Mouse (Mus musculus) frontal cortex, postnatal 25 days (tissue): Measurements from ENCODE around the gene Insr.
"Not testable (repeated sequence)": the region's sequence is repeated elsewhere in the genome, so short reads cannot be mapped to it uniquely, and the experiment has no call there.

Source experiments
- DNase-seq, 2 experiments: peaks; one replicate each; pipeline ENCODE4 v3.0.0; 2022; ENCODE audit warnings: low spot score in 2 of 2

Insr gene

DNA sequence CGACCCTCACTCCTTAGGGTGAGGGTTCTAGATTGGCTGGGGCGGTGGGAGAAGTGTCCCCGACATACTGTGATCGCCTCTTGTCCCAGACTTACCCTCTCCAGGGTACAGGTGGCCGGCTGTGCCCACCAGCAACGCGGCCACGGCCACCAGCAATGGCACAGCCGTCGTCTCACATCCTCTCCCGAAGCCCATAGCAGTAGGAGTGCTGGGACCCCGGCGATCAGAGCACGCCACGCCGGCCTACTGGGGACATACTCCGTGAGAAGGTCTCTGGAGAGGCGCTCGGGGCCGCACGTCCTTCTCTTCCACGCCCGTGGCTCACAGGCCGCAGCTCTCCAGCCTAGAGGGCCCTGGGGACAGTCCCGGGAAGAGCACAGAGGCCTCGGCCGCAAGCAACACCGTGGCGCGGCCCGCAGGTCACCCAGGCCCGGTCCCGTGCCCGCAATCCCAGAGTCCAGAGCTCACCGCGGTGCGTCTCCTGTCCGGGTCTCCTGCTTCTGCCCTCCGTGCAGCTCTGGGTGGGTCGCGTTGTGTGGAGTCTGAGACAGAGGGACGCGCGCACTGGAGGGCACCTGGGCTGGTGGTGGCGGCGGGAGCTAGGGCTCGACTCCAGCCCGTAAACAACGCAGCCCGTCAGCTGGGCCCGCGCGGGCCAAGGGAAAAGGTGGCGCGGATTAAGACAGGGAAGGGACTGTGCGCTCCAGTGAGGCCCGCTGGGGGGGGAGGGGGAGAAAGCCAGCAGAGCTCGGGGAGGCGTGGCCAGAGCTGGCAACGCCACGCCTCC is at the start of gene Insr:
Gene Insr (minus strand): TSS at position 684 of the 787 bp plus-strand sequence.
- DNase-seq: peak; percentile 91

DNA sequence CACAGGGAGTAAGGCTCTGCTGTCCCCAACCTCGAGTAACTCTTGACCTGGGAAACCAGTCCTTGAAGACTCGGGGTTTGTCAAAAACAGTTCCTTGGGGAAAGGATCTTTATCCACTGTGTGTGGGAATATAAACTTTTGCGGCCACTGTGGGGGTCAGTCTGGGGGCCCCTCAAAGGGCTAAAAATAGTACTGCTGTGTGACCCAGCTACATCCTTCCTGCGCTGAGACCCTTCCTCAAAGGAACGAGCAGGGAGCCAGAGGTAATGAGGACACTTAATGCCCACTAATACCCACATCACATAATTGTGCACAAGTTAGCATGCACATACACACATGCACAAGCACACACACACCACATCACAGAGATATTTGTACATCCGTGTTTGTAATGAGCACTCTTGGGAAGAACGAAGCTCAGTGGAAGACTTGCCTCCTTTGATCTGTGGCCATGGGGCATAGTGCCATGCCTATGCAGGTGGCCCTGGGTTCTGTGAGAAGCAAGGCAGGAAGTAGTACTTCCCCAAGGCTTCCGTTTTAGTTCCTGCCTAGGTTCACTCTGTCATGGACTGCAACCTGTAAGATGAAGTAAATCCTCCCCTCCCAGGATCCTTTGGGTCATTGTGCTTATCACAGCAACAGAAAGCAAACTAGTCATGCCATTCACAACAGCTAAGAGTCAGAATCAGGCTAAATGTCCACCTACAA is 48.3 kb upstream of the Insr start:
- no peak for DNase-seq

DNA sequence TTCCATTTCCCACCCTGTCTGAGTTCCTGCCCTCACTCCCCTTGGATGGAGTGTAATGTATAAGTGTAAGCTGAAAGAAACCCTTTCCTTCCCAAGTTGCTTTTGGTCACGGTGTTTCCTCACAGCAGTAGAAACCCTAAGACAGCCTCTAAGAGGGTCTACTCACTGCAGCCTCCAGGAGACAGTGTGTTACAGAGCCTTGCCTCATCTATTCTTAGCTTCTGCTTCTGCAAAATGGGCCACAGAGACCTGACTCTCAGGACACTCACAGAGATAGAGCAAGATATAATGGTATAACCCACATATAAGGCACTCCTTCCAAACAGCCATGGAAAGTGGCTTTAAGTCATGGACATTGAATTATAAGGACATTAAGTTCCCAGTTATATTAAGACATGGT is 47.6 kb upstream of the Insr start:
- DNase-seq: no peak

DNA sequence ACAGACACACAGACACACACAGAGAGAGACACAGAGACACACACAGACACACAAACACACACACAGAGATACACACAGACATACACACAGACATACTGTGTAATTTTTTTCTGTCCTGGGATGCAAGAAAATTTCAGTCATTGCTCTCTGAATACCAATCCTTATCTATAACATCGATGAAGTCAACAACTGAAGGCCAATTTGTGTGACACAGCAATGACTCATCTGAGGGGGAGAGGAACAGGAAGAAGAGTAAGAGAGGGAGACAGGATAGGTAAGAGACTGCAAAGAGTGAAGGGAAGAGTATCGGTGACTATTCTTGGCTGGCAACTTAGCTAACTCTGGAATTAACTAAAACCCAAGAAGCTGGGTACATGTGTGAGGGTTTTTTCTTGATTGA is 44.8 kb upstream of the Insr start:
- DNase-seq: no peak

DNA sequence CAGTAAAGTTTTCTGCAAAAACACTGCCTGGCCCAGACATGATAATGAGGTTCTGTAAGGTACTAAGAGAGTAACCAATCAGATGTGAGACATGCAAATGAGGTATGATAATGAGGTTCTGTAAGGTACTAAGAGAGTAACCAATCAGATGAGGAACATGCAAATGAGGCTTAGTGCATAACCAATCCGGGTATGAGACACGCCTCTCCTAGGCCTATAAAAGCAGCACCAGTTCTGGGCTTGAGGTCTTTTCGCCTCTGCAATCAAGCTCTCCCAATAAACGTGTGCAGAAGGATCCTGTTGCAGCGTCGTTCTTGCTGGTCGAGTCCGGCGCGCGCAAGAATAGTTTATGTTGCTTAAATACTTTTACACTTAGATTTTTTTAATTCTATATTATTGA is 39.9 kb upstream of the Insr start:
- DNase-seq: not testable (repeated sequence)

DNA sequence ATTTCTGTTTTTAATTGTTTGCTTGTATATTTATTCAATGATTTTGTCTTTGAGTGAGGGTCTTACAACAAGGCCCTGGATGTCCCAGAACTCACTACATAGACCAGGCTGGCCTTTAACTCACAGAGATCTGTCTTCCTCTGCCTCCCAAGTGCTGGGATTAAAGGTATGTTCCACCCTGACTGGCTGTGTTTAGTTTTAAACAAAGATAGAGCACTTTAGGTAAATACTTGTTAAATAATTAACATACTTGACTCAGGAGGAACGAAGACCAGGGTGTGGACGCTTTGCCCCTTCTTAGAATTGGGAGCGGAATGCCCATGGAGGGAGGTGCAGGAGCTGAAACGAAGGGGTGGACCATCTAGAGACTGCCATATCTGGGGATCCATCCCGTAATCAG is 37.2 kb upstream of the Insr start:
- DNase-seq: no peak

DNA sequence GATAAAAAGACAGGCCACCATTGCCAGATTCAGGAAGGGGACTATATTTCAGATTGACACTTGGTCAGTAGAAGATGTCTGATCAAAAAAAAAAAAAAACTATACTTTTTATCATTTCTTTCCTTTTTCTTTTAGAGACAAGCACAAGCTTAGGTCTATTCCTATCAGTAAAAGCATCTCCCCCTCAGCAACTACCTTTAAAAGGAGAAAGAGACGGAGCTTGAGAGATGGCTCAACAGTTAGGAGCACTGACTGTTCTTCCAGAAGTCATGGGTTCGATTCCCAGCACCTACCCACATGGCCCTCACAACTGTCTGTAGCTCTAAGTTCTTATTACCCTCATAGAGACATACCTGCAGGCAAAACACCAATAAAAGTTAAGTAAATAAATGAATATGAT is 34.9 kb upstream of the Insr start:
- no peak for DNase-seq

DNA sequence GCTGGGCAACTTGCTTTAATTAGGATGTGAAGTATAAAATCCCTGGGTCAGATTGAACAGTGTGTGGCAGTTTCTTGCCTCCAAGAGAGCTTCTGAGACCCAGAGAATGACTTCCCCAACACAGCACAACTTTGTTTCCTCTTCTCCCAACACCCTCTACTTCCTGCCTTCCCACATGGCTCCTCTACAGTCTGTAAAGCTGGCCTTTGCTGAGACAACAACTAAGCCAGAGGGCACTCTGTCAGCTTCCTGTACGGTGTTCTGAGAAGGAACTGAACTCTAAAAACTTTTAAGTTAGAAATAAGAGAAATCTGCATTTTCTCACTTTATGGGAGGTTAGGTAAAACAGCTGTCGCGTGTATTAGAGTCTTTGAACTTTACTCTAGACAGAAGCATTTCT is 34.4 kb upstream of the Insr start:
- no peak for DNase-seq

DNA sequence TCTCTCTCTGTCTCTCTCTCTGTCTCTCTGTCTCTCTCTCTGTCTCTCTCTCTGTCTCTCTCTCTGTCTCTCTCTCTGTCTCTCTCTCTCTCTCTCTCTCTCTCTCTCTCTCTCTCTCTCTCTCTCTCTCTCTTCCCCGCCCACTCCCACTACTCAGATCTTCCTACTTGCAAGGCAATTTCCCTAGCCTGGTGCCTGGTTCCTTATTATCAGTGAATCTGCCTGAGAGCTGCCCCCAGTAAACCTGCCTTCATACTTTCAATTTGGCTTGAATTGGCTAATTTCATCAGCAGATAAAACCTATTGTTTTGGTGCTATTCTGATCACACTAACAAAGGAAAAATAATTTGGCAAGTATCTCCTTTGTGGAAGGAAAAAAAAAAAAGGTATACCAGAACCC is 34.0 kb upstream of the Insr start:
- DNase-seq: not testable (repeated sequence)

DNA sequence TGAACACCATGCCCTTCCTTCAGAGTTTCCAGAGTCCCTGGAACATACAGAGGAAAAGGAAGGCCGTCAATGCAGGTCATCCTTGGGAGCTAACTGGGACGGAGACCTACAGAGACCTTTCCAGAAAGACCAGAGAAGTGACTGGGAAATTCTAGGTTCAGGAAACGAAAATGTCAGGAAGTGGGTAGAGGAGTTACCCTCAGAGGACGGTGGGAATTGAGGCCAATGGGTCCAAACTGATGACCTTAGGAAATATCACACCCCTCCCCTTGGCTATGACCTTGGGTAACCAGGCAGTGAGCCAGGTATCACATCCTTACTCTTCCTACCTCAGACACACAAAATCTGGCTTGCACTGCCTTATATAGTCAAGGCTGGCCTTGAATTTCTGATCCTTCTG is 32.1 kb upstream of the Insr start:
- DNase-seq: no peak

DNA sequence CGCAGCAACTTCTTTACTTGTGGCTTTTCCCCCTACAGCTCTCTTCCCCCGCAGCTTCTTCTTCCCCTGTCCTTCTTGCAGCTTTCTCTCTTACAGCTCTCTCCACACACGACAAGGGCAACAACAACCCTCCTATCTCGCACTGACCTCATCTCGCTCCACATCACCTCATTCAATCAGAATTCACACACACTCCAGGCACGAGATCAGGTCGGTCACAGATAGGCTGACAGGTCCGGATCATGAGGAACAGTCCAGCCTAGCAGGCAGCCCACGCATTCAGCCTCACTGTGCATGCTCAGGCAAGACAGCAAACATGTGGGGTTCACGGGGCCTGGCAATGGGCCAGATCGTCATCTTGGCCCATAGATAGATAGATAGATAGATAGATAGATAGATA is 30.2 kb upstream of the Insr start:
- DNase-seq: no peak

DNA sequence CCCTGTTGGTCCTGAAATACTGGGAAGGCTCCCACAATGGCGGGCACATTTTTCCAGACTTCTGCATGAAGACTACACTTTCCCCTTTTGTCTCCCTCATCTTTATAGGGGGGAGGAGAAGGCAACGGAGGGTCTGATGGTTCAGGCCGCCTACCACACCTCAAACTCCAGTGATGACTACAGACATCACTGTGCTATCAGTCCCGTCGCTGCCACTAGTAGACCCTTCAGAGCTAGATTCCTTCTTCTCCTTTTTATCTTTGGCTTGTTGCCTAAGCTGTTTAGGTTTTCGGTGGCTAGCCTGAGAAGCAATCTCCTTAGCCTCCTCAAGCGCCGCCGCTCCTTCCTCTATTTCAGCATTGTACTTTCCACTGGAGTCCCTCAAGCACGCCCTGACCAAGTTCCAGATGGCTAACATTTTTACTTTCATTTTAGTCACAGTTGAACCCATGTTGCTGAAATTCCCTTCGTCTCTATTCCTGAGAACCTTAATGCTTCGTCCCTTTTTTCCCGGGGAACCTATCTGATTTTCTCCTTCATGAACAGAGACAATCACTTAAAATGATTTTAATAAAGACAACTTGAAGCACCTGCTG is 28.9 kb upstream of the Insr start:
- not testable (repeated sequence) for DNase-seq

DNA sequence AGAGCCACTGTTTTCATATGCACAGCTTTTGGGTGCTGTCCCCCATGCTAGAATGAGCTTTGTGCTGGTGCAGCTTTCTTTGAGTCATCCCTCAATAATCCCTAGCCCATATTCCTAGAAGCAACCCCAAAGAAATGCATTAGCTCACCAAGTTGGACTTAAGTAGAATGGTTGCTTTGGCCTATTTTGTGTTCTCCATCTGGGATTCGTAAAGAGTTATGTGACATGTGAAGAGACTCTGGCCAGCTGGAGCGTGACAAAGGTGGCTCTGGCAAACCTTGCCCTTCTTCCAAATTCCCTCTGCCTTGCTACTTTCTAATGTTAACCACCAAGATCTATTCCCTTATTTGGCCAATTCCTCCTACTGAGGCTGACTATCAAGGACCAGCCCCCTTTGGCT is 22.7 kb upstream of the Insr start:
- DNase-seq: no peak

DNA sequence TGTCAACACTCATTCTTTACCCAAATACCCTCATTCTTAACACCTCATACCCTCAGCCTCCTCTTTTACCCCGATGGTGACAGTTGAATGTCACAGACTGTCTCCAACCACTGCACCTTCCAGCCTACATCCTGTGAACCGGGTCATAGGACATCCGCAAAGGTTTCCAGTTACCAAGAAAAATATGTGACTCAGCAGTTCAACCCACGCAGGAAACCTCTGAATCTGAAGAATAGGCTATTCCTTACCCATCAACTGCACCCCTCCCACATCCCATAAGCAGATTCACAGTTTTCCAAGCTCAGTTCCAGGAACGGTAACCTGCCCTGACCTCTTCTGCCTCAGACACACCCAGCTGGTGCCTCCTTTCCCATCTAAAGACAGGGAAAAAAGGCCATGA is 19.9 kb upstream of the Insr start:
- DNase-seq: no peak

DNA sequence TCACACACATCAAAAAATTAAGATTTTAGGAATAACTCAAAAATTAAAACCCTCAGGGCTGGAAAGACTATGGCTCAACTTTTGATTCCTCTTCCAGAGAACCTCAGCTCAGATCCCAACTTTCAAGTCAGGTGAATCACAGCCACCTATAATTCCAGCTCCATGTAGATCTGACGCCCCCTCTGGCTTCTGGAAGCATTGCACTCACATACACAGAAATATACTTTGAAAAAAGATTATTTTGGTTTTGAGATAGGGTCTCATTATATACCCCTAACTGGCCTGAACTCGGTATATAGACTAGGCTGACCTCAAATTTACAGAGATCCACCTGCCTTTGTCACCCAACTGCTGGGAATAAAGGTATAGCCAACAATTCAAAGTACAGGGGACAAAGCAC is 6.4 kb upstream of the Insr start:
- no peak for DNase-seq

DNA sequence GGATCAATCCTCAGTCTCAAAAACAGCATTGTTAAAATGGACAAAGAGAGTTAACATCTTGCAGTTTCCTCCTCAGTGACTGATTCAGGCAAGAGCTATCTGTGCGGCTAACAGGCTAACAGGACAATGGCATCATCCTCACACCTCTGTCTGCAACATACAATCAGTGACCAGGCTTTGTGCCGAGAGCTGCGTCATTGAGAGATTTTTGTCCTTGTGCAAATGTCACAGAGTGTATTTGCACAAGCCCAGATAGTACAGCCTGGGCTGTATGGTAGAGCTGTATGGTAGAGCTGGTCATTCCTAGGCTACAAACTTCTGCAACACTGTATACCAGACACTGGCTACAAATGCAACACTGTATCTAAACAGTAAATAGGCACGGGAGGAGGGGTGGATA is 5.2 kb upstream of the Insr start:
- no peak for DNase-seq

DNA sequence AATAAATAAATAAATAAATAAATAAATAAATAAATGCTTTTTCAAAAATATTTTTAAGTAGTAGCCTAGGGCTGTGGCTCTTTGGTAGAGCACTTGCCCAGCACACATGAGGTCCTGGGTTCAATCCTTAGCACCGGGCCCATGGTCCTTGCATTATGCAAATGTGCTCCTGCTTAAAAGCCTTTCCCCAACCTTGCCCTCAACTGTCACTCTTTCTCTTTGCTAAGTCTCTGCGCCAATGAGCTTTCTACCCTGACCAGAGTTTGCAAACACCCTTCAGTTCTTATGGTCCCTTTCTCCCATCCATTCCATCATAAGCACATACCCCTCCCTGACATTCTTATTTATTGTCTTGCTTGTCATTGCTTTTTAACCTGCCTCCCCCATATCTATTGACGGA is 1.9 kb upstream of the Insr start:
- DNase-seq: no peak

DNA sequence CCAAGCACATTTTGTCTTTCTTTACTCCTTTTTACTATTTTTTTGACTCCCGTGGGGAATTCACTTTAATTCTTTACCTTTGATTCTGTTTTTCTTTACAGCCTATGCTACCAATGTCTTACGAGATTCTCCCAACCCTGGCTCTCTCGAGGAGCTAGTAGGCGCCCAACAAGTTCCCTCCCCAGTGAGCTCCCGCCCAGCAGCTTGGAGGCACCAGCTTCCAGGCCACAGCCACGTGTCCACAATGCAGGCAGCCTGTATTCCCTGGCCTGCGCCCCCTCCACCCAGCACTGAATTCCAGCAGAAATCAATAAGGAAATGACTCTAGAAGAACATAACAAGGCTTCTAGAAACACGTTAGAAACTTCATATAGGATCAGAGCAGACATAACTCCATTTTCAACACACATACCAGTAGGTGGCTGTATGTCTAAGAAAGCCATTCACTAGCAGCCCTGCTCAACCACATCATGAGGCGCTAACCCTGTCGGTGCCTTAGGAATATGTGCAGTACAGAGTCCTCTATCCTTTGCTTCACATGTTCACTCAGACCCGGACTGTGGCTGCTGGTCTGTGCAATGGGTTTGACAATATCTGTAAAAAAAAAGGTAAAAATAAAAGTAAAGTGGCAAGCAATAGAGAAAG is 971 bp upstream of the Insr start:
- peak in 1 of 2 experiments; percentile 16 for DNase-seq

DNA sequence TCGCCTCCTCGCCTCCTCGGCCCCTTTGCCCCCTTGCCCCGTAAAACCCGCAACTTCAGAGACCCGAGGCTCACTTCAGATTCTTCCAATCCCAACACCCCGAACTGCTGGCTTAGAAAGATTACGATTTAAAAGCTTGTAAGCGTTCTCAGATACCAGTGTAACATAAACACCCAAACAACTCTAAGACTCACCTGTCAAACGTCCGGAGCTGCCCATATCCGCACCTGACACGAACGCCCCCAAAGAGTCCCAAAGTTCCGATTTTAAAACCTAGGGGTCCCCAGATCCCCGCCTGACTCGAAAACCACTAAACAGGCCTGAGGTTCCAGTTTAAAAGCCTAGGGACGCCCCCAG is 282 bp upstream of the Insr start:
- DNase-seq: no peak

DNA sequence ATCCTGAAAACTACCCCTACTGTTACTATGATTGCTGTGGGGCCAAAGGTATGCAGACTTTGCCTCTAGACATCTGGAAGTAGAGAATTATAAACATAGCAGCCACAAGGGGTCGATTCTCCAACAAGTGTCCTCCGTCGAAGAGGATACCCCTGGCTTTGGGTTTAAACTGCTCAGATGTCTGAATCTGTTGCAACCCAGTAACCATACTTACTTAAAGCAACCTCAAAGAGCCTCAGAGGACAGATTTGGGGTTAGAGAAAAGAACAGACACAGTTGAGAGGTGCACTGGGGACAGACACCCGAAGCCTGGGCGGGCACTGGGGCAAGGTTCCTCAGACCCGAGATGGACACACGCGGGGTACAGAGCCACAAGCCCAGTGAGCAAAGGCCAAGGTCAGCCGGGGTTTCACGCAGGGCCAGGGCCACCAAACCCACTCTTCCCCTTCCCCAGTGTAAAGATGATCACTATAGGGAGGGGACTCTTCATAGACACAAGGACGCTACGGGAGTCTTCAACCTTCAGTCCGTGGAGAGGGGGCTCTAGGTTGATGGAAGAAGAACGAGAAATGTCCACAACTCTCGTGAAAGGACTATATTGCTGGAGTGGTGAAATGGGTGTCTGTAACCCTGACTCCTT is 1.1 kb downstream of the Insr start:
- no peak for DNase-seq

DNA sequence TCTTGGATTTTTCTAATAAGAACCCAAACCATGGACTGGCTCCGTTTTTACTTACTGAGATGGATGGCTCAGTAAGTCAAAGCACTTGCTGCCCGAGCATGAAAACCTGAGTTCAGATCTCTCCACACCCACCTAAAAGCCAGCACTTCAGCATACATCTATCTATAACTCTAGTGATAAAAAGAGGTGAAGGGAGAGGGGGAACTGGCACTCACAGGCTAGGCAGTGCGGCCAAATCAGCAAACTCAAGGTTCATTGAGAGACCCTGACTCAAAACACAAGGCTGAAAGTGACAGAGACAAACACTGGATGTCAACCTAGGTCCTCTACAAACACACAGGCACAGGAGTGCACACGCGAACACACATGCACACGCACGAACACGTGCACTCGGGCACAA is 2.2 kb downstream of the Insr start:
- no peak for DNase-seq

DNA sequence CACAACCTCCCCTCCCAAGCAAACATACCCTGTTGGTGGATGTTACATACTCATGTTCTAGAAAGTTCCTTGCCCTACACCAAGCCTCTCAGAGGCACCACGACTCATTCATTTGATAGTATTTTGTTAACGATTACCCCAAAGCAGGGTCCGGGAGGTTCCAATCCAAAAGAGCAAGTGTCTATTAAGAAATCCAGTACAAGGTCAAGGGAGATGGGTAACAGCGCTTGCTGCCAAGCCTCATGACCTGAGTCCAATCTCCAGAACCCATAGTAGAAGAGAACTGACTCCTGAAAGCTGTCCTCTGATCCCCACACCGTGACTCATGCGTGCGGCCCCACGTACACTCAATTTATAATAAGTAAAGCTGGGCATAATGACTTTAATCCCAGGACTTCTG is 3.4 kb downstream of the Insr start:
- no peak for DNase-seq
